Mouse (Mus musculus) C2C12 (cell line): Measurements from ENCODE around the gene Zyg11a.

Experiments
- CTCF ChIP-seq: IDR thresholded peaks from one replicate; pipeline ENCODE4 v1.5.1; 2011; ENCODE audit not compliant: control insufficient read depth, insufficient read depth, insufficient read length
- MYOG ChIP-seq: IDR thresholded peaks from one replicate; pipeline ENCODE4 v1.6.1; 2011; ENCODE audit not compliant: control insufficient read depth, insufficient read length; ENCODE audit errors: extremely low read depth

GRCm38 (mm10) chr4:108166874-108167273 is 51.0 kb downstream of the Zyg11a start:
- no peak for TF ChIP-seq CTCF
- no peak for TF ChIP-seq MYOG
